Mouse (Mus musculus) forebrain, embryonic 13.5 days (tissue): ENCODE measurements around the gene Dpf3. TPM values are rescaled to one million over a fixed set of nuclear protein-coding genes. Genes with fewer than 3 reads are reported as not detected.

Source experiments
- ATAC-seq: fragments of 200-750 bp; cut with Nextera tagmentation; 2 replicates; pipeline ENCODE4 v1.8.0; 2017
- H3K27ac ChIP-seq: fragments of 300-500 bp; sonication (generic); 2 replicates; pipeline ENCODE4 v1.5.1; 2015; ENCODE audit warnings: inconsistent platforms, mild to moderate bottlenecking, moderate library complexity
- H3K27me3 ChIP-seq: fragments of 300-500 bp; sonication (generic); 2 replicates; pipeline ENCODE4 v1.6.1; 2015; ENCODE audit warnings: mild to moderate bottlenecking, inconsistent platforms
- H3K36me3 ChIP-seq: fragments of 300-500 bp; sonication (generic); 2 replicates; pipeline ENCODE4 v1.6.1; 2015; ENCODE audit warnings: mild to moderate bottlenecking, inconsistent platforms; ENCODE audit not compliant: poor library complexity, severe bottlenecking
- H3K4me1 ChIP-seq: fragments of 300-500 bp; sonication (generic); 2 replicates; pipeline ENCODE4 v1.6.1; 2015; ENCODE audit warnings: inconsistent platforms
- H3K4me2 ChIP-seq: fragments of 300-500 bp; sonication (generic); 2 replicates; pipeline ENCODE4 v1.6.1; 2015; ENCODE audit warnings: inconsistent platforms, mild to moderate bottlenecking, moderate library complexity
- H3K4me3 ChIP-seq: fragments of 300-500 bp; sonication (generic); 2 replicates; pipeline ENCODE4 v1.5.1; 2015; ENCODE audit warnings: mild to moderate bottlenecking, inconsistent platforms
- H3K9ac ChIP-seq: fragments of 300-500 bp; sonication (generic); 2 replicates; pipeline ENCODE4 v1.6.1; 2015; ENCODE audit warnings: mild to moderate bottlenecking, inconsistent platforms
- H3K9me3 ChIP-seq: fragments of 300-500 bp; sonication (generic); replicated peaks from 2 replicates; pipeline ENCODE4 v1.6.1; 2016; ENCODE audit warnings: inconsistent platforms
- WGBS: fragments of 180-500 bp; shearing (Covaris S2); methylation state at CpG from one replicate; pipeline ENCODE4 v1.1.7; 2015; 5-methylcytosine and 5-hydroxymethylcytosine counted together
- polyA plus RNA-seq: library from polyadenylated mRNA; unstranded; fragments of >200 nt; fragmentation: Nextera tagmentation; extraction: Ambion mirVana; gene quantifications from 2 replicates; pipeline ENCODE4 v1.2.1, GENCODE M21; 2015

Gene Dpf3
- polyA plus RNA-seq, 1 experiment from 2014 or later: 9.0 TPM

DNA sequence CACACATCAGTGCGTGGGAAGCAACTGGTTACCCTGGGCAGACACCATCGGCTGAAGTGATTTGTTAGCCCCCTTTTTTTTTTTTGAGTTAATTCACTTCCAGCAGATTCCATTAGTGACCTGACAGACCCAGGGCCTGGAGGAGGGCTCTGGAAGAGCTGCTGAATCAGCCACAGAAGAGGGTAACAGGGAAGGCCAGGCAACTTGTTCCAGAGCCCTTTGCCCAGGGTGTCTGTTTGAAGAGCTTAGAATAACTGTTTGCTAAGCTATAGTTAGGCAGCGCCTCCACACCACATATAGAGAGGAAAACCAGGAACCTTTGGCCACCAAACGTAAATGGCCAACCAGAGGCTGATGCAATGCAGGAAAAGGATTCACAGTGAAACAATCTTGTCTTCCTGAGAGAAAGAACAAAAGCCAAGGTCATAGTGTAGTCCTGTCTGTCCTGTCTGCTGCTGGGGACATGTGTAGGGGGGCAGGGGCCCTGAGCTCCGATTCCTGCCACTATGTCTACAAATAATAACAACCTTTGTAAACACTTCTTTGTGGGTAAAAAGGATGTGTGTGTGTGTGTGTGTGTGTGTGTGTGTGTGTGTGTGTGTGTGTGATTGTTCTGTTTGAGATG, 32.7 kb downstream of the Dpf3 start:
- H3K4me1 ChIP-seq: no peaks in the 10 kb centered on the region
- no peak for ATAC-seq
- no peaks in the 10 kb centered on the region for H3K36me3 ChIP-seq
- H3K27me3 ChIP-seq: no peaks in the 10 kb centered on the region
- no peak overlapping the region for H3K4me3 ChIP-seq
- no peaks in the 10 kb centered on the region for H3K9me3 ChIP-seq
- no peak overlapping the region for H3K27ac ChIP-seq
- 73% methylated on average over 5 of the region's 5 CpGs for WGBS
- H3K9ac ChIP-seq: no peak overlapping the region
- H3K4me2 ChIP-seq: no peak overlapping the region

DNA sequence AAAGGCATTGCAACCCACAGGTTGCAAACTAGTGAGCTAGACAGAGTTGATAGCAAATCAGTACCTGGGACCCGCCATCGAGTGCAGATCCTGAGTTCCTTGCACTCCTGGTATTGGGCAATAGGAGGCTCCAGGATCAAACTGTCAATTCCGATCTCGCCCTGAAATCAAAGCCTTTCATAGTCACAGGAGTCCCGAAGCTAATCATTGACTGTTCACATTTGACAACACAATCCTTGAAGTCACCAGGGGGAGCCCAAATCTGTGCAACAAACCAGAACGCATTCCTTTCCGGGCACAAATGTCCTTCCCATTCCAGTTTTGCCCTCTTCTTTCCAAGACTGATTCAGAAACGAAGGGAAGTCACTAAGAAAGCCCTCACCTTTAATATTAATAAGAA, 35.7 kb downstream of the Dpf3 start:
- no peak for ATAC-seq
- no peak overlapping the region for H3K4me2 ChIP-seq
- no peaks in the 10 kb centered on the region for H3K27me3 ChIP-seq
- H3K27ac ChIP-seq: no peak overlapping the region
- no peaks in the 10 kb centered on the region for H3K4me1 ChIP-seq
- 59% methylated on average over 8 of the region's 8 CpGs for WGBS
- no peaks in the 10 kb centered on the region for H3K9me3 ChIP-seq
- no peak overlapping the region for H3K9ac ChIP-seq
- no peaks in the 10 kb centered on the region for H3K36me3 ChIP-seq
- H3K4me3 ChIP-seq: no peak overlapping the region

GRCm38 (mm10) chr12:83450471-83450870, 37.0 kb downstream of the Dpf3 start:
- Histone ChIP-seq H3K9ac (no peak overlapping the region), H3K9me3 (no peaks in the 10 kb centered on the region), H3K4me1 (no peaks in the 10 kb centered on the region), H3K27me3 (no peaks in the 10 kb centered on the region), H3K36me3 (no peaks in the 10 kb centered on the region), H3K4me3 (no peak overlapping the region), H3K27ac (no peak overlapping the region), H3K4me2 (no peak overlapping the region)
- WGBS: 87% methylated on average over 1 of the region's 1 CpGs
- no peak for ATAC-seq

DNA sequence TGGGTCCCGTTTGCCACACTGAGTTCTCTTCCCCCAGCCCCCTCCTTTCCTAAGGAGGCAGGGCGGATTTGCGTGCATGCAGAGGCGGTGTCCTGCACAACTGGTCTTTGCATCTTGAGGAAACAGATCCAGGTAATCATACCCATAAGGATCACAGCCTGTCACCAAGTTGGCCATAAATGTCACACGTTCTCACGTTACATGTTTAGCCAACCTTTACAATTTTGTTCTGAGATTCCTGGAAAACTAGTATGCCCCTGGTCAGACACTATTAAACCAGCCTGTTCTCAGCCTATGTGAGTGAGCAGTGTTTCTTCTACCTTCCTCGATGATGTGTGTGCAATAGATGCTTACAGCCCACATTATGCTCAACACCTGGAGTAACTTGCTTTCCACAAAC, 38.3 kb downstream of the Dpf3 start:
- Histone ChIP-seq H3K9me3 (no peaks in the 10 kb centered on the region), H3K9ac (no peak overlapping the region), H3K27ac (no peak overlapping the region), H3K27me3 (no peaks in the 10 kb centered on the region), H3K36me3 (no peaks in the 10 kb centered on the region), H3K4me1 (no peaks in the 10 kb centered on the region), H3K4me2 (no peak overlapping the region), H3K4me3 (no peak overlapping the region)
- no peak for ATAC-seq
- 92% methylated on average over 7 of the region's 7 CpGs for WGBS

DNA sequence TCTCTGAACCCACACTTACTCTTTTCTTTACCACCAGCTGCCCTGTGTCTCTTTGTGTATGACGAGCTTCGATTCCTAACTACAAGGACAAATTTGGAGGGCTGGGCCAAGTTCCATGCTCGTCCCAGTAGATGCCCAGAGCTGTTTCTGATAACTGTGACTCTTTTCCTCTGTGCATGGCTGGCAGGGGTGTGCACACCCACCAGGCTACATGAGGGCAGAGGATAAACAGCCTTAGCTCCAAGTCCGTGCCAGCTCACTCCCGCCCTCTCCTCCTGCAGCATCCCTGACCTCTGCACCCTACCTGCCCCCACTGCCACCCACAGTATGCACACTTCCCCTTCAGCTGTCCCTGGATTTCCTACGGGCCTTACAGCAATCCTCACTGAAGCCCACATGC, 41.9 kb downstream of the Dpf3 start:
- no peak overlapping the region for H3K27ac ChIP-seq
- no peak for ATAC-seq
- 75% methylated on average over 6 of the region's 6 CpGs for WGBS
- H3K36me3 ChIP-seq: no peaks in the 10 kb centered on the region
- no peak overlapping the region for H3K4me3 ChIP-seq
- H3K9ac ChIP-seq: no peak overlapping the region
- no peaks in the 10 kb centered on the region for H3K4me1 ChIP-seq
- no peak overlapping the region for H3K4me2 ChIP-seq
- no peaks in the 10 kb centered on the region for H3K9me3 ChIP-seq
- H3K27me3 ChIP-seq: no peaks in the 10 kb centered on the region

- H3K4me3 ChIP-seq: no peak overlapping the region
- no peaks in the 10 kb centered on the region for H3K4me1 ChIP-seq
- H3K27me3 ChIP-seq: no peaks in the 10 kb centered on the region
- ATAC-seq: no peak
- no peaks in the 10 kb centered on the region for H3K9me3 ChIP-seq
- no peak overlapping the region for H3K27ac ChIP-seq
- WGBS: 96% methylated on average over 2 of the region's 2 CpGs
- no peaks in the 10 kb centered on the region for H3K36me3 ChIP-seq
- H3K4me2 ChIP-seq: no peak overlapping the region
- no peak overlapping the region for H3K9ac ChIP-seq
Measured at GRCm38 (mm10) chr12:83444448-83444847, 43.1 kb downstream of the Dpf3 start.

DNA sequence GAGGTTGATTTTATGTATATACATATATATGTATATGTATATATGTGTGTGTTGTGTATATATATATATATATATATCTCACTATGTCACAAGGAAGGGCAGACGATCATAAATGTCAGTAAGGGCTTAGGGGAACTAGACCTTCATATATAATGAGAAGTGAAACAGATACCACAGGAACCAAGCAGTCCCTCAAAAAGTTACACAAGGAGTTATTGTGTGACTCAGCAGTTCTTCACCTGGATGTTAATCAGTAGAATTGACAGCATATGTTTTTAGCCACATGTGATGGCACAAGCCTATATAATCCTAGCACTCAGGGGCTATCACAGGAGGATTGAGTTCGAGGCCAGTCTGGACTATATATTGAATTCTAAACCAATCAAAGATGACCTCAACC, 49.5 kb downstream of the Dpf3 start:
- ATAC-seq: no peak
- no peak overlapping the region for H3K9ac ChIP-seq
- no peak overlapping the region for H3K27ac ChIP-seq
- 86% methylated on average over 2 of the region's 2 CpGs for WGBS
- H3K9me3 ChIP-seq: no peaks in the 10 kb centered on the region
- no peaks in the 10 kb centered on the region for H3K4me1 ChIP-seq
- no peak overlapping the region for H3K4me2 ChIP-seq
- no peaks in the 10 kb centered on the region for H3K36me3 ChIP-seq
- H3K27me3 ChIP-seq: no peaks in the 10 kb centered on the region
- no peak overlapping the region for H3K4me3 ChIP-seq

DNA sequence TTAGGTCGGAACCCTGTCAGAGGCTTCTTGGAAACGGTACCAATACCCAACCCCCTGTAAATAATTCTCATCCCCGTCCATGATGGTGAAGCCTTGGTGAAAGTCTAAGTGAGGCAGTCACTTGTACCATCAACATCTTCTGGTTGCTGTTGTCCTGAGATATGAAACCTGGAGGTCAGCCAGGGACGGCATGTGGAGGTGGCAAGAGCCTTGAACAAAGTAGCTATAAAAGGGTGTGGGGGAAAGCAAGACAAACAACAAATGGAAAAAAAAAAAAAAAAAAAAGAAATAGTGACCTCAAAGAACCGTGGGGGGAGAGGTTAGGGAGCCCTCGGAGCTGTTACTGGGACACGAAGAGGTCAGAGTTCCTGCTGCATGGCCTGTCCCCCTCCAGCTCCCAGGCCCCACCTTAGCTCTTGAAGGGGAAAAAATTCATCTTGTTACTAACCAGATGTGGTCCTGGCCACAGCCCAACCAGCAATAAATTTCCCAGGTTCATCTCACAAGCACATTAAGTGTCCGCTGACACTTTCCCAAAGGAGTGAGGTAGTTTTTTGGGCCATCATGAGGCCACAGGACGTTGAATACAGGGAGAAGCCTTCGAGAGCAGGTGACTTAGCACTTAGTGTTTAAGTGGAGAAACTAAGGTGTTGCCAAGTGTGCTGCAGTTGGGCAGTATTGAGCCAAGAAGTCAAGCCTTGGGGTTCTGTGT, 53.4 kb downstream of the Dpf3 start:
- WGBS: 67% methylated on average over 10 of the region's 10 CpGs
- Histone ChIP-seq H3K4me1 (no peaks in the 10 kb centered on the region), H3K27me3 (no peaks in the 10 kb centered on the region), H3K9ac (no peak overlapping the region), H3K27ac (no peak overlapping the region), H3K4me2 (no peak overlapping the region), H3K4me3 (no peak overlapping the region), H3K9me3 (no peaks in the 10 kb centered on the region), H3K36me3 (no peaks in the 10 kb centered on the region)
- ATAC-seq: no peak

DNA sequence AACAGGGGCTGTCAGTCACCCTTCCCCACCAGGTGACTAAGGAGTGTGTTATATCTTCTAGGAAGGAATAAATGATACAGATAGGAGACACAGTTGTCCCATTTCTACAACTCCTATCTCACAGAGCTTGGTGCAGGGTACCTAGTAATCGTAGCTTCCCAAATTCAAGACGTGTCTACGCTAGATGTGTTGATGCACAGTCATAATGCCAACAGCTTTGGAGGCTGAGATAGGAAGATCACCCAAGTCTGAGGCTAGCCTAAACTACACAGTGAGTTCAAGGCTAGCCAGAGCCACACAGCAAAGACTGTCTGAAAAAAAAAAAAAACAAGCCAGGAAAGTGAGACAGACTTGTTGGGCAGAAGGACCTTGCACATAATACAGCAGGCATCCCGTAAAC, 54.1 kb downstream of the Dpf3 start:
- Histone ChIP-seq H3K9me3 (no peaks in the 10 kb centered on the region), H3K27me3 (no peaks in the 10 kb centered on the region), H3K27ac (no peak overlapping the region), H3K4me1 (no peaks in the 10 kb centered on the region), H3K4me2 (no peak overlapping the region), H3K4me3 (no peak overlapping the region), H3K9ac (no peak overlapping the region), H3K36me3 (no peaks in the 10 kb centered on the region)
- no peak for ATAC-seq
- 91% methylated on average over 4 of the region's 4 CpGs for WGBS

DNA sequence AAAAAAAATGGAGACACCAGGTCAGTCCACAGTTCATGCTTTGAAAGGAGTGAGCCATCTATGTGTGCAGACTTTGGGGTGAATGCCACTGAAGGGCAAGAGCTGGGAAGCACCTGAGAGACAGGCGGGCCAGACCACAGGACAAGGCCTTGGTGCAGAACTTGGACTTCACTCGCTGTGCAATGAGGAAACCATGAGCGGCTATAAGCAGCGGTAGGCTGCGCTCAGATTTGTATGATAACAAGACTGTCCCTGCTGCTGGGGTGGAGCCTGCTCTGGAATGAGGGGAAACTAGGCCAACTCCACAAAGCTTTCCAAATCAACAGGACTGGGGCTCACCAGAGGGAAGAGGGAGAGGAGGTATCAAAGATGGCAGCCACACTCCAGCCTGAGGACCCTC, 57.3 kb downstream of the Dpf3 start:
- no peak for ATAC-seq
- Histone ChIP-seq H3K9me3 (no peaks in the 10 kb centered on the region), H3K4me1 (no peaks in the 10 kb centered on the region), H3K9ac (no peak overlapping the region), H3K36me3 (no peaks in the 10 kb centered on the region), H3K4me2 (no peak overlapping the region), H3K27ac (no peak overlapping the region), H3K4me3 (no peak overlapping the region), H3K27me3 (no peaks in the 10 kb centered on the region)
- WGBS: 97% methylated on average over 5 of the region's 5 CpGs

GRCm38 (mm10) chr12:83428016-83428415, 59.5 kb downstream of the Dpf3 start:
- Histone ChIP-seq H3K4me1 (no peaks in the 10 kb centered on the region), H3K27me3 (no peaks in the 10 kb centered on the region), H3K4me3 (no peak overlapping the region), H3K27ac (no peak overlapping the region), H3K9me3 (no peaks in the 10 kb centered on the region), H3K4me2 (no peak overlapping the region), H3K36me3 (no peaks in the 10 kb centered on the region), H3K9ac (no peak overlapping the region)
- ATAC-seq: no peak
- WGBS: 62% methylated on average over 9 of the region's 9 CpGs

GRCm38 (mm10) chr12:83427601-83428000, 59.9 kb downstream of the Dpf3 start:
- H3K9ac ChIP-seq: no peak overlapping the region

DNA sequence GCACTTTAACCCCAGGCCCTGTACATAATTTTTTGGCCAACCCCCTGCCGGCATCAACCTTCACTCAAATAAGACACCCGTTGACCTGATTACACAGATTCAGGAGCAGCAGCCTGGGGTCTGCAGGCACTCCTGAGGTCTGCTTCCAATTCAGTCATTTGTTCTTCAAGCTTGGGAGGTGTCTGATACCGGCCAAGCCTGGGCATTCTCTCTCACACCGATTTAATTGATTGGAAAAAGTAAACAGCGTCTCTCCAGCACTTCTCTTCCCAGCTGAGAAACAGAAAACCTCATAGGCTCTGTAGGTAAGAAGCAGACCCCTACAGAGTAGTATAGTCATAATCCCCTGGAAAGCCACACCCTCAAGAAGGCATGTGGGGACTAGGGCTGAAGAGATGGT, 61.2 kb downstream of the Dpf3 start:
- no peak overlapping the region for H3K27ac ChIP-seq
- no peak overlapping the region for H3K4me3 ChIP-seq
- ATAC-seq: no peak
- H3K4me1 ChIP-seq: no peaks in the 10 kb centered on the region
- no peak overlapping the region for H3K4me2 ChIP-seq
- H3K27me3 ChIP-seq: no peaks in the 10 kb centered on the region
- H3K9ac ChIP-seq: no peak overlapping the region
- H3K9me3 ChIP-seq: no peaks in the 10 kb centered on the region
- no peaks in the 10 kb centered on the region for H3K36me3 ChIP-seq
- 68% methylated on average over 5 of the region's 5 CpGs for WGBS

More at GRCm38 (mm10) chr12:83427601-83428000, 59.9 kb downstream of the Dpf3 start:
- Histone ChIP-seq H3K4me2 (no peak overlapping the region), H3K4me3 (no peak overlapping the region), H3K36me3 (no peaks in the 10 kb centered on the region), H3K27me3 (no peaks in the 10 kb centered on the region), H3K27ac (no peak overlapping the region), H3K9me3 (no peaks in the 10 kb centered on the region), H3K4me1 (no peaks in the 10 kb centered on the region)
- no peak for ATAC-seq
- 74% methylated on average over 4 of the region's 4 CpGs for WGBS
